Mouse (Mus musculus): ENCODE measurements around the gene Morn1. TPM values are rescaled to one million over a fixed set of nuclear protein-coding genes. Genes with fewer than 3 reads are reported as not detected.

The Morn1 gene
- polyA plus RNA-seq, 1 experiment, result 12.6 TPM

DNA sequence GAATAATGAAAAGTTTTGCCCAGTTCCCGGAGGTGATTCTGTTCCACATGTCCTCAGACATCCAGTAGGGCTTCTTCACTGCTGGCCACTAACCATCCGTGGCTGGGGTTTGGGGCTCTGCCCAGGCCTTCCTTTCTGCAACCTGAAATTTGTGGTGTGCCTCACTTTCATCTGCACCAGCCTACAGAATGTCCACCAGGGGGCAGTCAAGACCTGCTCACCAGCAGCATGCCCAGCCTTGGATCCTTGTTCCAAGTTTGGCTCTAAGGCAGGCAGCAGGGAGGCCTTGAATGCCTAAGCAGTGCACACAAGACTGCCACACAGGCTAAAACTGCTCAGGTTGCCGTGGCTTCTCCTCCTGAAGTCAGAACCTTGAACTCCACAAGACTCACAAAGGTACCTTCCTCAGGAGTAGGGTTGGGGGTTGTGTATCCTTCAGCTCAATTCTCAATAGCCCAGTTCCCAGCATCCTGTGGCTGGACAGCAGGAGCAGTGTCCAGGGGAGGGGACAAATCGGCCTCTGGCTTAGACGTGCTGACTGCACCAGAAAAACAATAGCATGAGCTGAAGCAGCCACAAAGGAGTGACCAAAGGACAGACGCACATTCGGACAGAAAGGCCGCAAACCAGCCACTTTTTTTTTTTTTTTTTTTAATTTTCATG is 9.0 kb downstream of the Morn1 start:
- TF ChIP-seq POLR2A (IDR thresholded peaks at IDR 0.05; ENCODE audit: borderline replicate concordance, extremely low read depth, insufficient read depth, insufficient read length, poor library complexity, severe bottlenecking) (no peak), CTCF (IDR thresholded peaks at IDR 0.05; ENCODE audit: borderline replicate concordance, extremely low read depth, insufficient read depth, insufficient read length) (peak; percentile 97)
- DNase-seq (ENCODE audit: low read depth), result peak; percentile 96

- DNase-seq (ENCODE audit: low read depth), result no peak
These were observed 9.6 kb downstream of the Morn1 start for GRCm38 (mm10) chr4:155095967-155096366.

GRCm38 (mm10) chr4:155097452-155097851 is 11.1 kb downstream of the Morn1 start:
- TF ChIP-seq POLR2A (IDR thresholded peaks at IDR 0.05; ENCODE audit: borderline replicate concordance, extremely low read depth, insufficient read depth, insufficient read length, poor library complexity, severe bottlenecking), result no peak
- no peak for TF ChIP-seq CTCF (IDR thresholded peaks at IDR 0.05; ENCODE audit: borderline replicate concordance, extremely low read depth, insufficient read depth, insufficient read length)
- no peak for DNase-seq (ENCODE audit: low read depth)

More at GRCm38 (mm10) chr4:155095967-155096366, 9.6 kb downstream of the Morn1 start:
- TF ChIP-seq CTCF (IDR thresholded peaks at IDR 0.05; ENCODE audit: borderline replicate concordance, extremely low read depth, insufficient read depth, insufficient read length) (no peak), POLR2A (IDR thresholded peaks at IDR 0.05; ENCODE audit: borderline replicate concordance, extremely low read depth, insufficient read depth, insufficient read length, poor library complexity, severe bottlenecking) (no peak)

- DNase-seq (ENCODE audit: low read depth), result no peak
- TF ChIP-seq CTCF (IDR thresholded peaks at IDR 0.05; ENCODE audit: borderline replicate concordance, extremely low read depth, insufficient read depth, insufficient read length) (no peak), POLR2A (IDR thresholded peaks at IDR 0.05; ENCODE audit: borderline replicate concordance, extremely low read depth, insufficient read depth, insufficient read length, poor library complexity, severe bottlenecking) (no peak)
These were observed 12.2 kb downstream of the Morn1 start for GRCm38 (mm10) chr4:155098572-155098971.

- TF ChIP-seq CTCF (IDR thresholded peaks at IDR 0.05; ENCODE audit: borderline replicate concordance, extremely low read depth, insufficient read depth, insufficient read length) (no peak), POLR2A (IDR thresholded peaks at IDR 0.05; ENCODE audit: borderline replicate concordance, extremely low read depth, insufficient read depth, insufficient read length, poor library complexity, severe bottlenecking) (no peak)
- DNase-seq (ENCODE audit: low read depth), result no peak
These were observed 21.5 kb downstream of the Morn1 start for GRCm38 (mm10) chr4:155107886-155108285.

DNA sequence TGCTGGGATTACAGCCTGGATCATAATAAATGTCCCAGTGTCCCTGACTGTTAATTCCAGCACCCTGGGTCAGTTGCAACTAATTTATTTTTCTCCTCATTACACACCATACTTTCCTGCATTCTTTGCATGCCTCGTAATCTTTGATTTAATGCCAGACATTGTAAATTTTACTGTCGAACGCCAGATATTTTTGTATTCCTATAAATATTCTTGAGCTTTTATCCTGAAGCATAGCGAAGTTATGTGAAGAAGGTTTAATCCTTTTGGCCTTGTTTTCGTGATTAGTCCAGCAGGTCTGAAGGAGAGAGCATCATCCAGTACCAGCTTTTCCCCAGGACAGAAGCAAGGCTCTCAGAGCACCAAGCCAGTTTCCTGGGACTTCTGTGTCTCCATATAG is 23.1 kb downstream of the Morn1 start:
- DNase-seq (ENCODE audit: low read depth), result no peak
- TF ChIP-seq POLR2A (IDR thresholded peaks at IDR 0.05; ENCODE audit: borderline replicate concordance, extremely low read depth, insufficient read depth, insufficient read length, poor library complexity, severe bottlenecking), result no peak
- no peak for TF ChIP-seq CTCF (IDR thresholded peaks at IDR 0.05; ENCODE audit: borderline replicate concordance, extremely low read depth, insufficient read depth, insufficient read length)

DNA sequence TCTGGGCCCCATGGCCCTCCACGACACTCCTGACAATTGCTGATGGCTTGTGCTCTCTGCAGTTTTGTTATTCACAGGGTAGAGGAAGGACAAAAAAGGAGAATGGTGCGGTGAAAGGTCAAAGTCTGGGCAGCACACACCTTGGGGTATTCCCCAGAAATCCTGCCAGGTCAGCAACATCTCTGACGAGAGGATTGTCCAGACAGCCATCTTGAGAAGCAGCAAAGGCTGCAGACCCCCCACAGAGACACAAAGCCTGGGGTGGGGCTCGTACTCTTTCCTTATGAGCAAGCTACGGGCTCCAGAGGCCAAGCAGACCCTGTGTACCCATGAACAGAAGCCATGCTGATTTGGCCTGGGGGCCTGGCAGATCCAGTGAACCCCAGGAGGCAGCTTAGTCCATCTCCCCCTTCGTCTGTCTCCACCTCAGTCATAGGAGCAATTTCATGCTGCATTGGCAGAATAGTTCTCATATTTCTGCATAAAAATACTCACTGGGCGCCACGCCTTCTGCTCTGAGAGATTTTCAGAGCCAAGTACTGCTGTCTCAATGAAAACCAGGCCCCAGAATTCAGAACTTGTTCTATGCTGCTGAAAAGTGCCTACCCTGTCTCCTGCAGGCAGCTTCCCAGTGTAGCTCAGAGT is 27.5 kb downstream of the Morn1 start:
- TF ChIP-seq POLR2A (IDR thresholded peaks at IDR 0.05; ENCODE audit: borderline replicate concordance, extremely low read depth, insufficient read depth, insufficient read length, poor library complexity, severe bottlenecking), result no peak
- TF ChIP-seq CTCF (IDR thresholded peaks at IDR 0.05; ENCODE audit: borderline replicate concordance, extremely low read depth, insufficient read depth, insufficient read length), result no peak
- no peak for DNase-seq (ENCODE audit: low read depth)

GRCm38 (mm10) chr4:155116607-155117006 is 30.2 kb downstream of the Morn1 start:
- DNase-seq (ENCODE audit: low read depth), result no peak
- no peak for TF ChIP-seq CTCF (IDR thresholded peaks at IDR 0.05; ENCODE audit: borderline replicate concordance, extremely low read depth, insufficient read depth, insufficient read length)
- TF ChIP-seq POLR2A (IDR thresholded peaks at IDR 0.05; ENCODE audit: borderline replicate concordance, extremely low read depth, insufficient read depth, insufficient read length, poor library complexity, severe bottlenecking), result no peak

- TF ChIP-seq POLR2A (IDR thresholded peaks at IDR 0.05; ENCODE audit: borderline replicate concordance, extremely low read depth, insufficient read depth, insufficient read length, poor library complexity, severe bottlenecking) (no peak), CTCF (IDR thresholded peaks at IDR 0.05; ENCODE audit: borderline replicate concordance, extremely low read depth, insufficient read depth, insufficient read length) (no peak)
These were observed 31.1 kb downstream of the Morn1 start for GRCm38 (mm10) chr4:155117396-155117978.

DNA sequence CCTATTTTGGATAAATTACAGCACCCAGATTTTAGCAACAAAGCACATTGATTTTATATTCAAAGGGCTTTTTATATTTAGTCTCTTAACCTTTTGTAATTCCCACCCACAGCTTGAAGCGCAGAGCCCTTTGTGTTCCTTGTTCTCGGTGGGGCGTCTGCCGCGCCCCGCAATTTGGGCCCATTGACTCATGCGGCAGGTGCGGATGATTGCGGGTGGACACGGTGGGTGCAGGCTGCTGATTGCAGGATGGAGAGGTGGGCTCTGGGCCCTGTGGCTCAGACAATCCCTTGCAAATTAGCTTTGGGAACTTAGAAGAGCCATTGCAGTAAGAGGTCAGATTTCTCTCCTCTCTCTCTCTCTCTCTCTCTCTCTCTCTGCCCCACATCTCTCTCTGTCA is 31.9 kb downstream of the Morn1 start:
- DNase-seq (ENCODE audit: low read depth), result peak; percentile 51
- TF ChIP-seq POLR2A (IDR thresholded peaks at IDR 0.05; ENCODE audit: borderline replicate concordance, extremely low read depth, insufficient read depth, insufficient read length, poor library complexity, severe bottlenecking) (no peak), CTCF (IDR thresholded peaks at IDR 0.05; ENCODE audit: borderline replicate concordance, extremely low read depth, insufficient read depth, insufficient read length) (no peak)

More at GRCm38 (mm10) chr4:155117396-155117978, 31.1 kb downstream of the Morn1 start:
- no peak for DNase-seq (ENCODE audit: low read depth)

DNA sequence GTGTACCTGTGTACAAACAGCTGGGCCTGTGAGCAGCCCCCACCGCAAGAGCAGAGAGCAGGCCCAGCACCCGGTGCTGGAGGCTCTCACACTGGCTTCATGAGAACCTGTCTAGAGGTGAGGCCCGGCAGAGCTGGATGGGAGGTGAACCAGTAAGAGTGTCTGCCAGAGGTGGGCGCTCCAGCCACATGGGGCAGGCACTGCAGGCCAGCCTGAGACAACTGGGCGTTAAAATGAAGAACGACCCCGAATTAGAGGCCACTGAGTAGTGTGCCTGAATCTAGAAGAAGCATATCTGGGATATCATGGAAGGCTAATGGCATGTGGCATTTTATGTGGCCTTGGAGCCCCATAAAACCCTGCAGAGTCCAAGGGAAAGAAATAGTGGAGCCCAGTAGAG is 33.7 kb downstream of the Morn1 start:
- no peak for TF ChIP-seq POLR2A (IDR thresholded peaks at IDR 0.05; ENCODE audit: borderline replicate concordance, extremely low read depth, insufficient read depth, insufficient read length, poor library complexity, severe bottlenecking)
- TF ChIP-seq CTCF (IDR thresholded peaks at IDR 0.05; ENCODE audit: borderline replicate concordance, extremely low read depth, insufficient read depth, insufficient read length), result no peak
- DNase-seq (ENCODE audit: low read depth), result no peak

All from brain, embryonic 14.5 days (tissue).